Mouse (Mus musculus): ENCODE results near the gene Tbx1. TPM values are rescaled to one million over a fixed set of nuclear protein-coding genes. Genes with fewer than 3 reads are reported as not detected.

The Tbx1 gene
- 0.46 TPM for polyA plus RNA-seq (2014; fragmentation: Illumina TruSeq; extraction: RNeasy Lipid Tissue Mini Kit (QIAGEN cat#74804))

GRCm38 (mm10) chr16:18589804-18590790 lies at the start of gene Tbx1:
TSS of gene Tbx1 (minus strand) at chr16:18590671.

GRCm38 (mm10) chr16:18629390-18630231 lies 39.1 kb upstream of the Tbx1 start, which contains the start of gene Sept5:
TSS of gene Sept5 (minus strand) at chr16:18629954.

GRCm38 (mm10) chr16:18626376-18626878 lies 36.0 kb upstream of the Tbx1 start, which contains the start of gene Gm49601:
TSS of gene Gm49601 (minus strand) at chr16:18626427.

GRCm38 (mm10) chr16:18622019-18622418 lies 31.5 kb upstream of the Tbx1 start, which contains the start of gene Gp1bb:
TSS of gene Gp1bb (minus strand) at chr16:18622403.

Other genes starting within 250 kb of the Tbx1 start
- gene Tango2, start 242.6 kb downstream of the Tbx1 start, polyA plus RNA-seq (2014; fragmentation: Illumina TruSeq; extraction: RNeasy Lipid Tissue Mini Kit (QIAGEN cat#74804)): 1.9 TPM
- 0.11 TPM for gene Arvcf, start 242.5 kb downstream of the Tbx1 start, polyA plus RNA-seq (2014; fragmentation: Illumina TruSeq; extraction: RNeasy Lipid Tissue Mini Kit (QIAGEN cat#74804))
- 1.6 TPM for gene Txnrd2, start 164.3 kb downstream of the Tbx1 start, polyA plus RNA-seq (2014; fragmentation: Illumina TruSeq; extraction: RNeasy Lipid Tissue Mini Kit (QIAGEN cat#74804))
- gene Comt, start 163.8 kb downstream of the Tbx1 start, polyA plus RNA-seq (2014; fragmentation: Illumina TruSeq; extraction: RNeasy Lipid Tissue Mini Kit (QIAGEN cat#74804)): 4.8 TPM
- gene Gnb1l, start 92.0 kb downstream of the Tbx1 start, polyA plus RNA-seq (2014; fragmentation: Illumina TruSeq; extraction: RNeasy Lipid Tissue Mini Kit (QIAGEN cat#74804)): 1.1 TPM
- gene Rtl10, start 91.8 kb downstream of the Tbx1 start, polyA plus RNA-seq (2014; fragmentation: Illumina TruSeq; extraction: RNeasy Lipid Tissue Mini Kit (QIAGEN cat#74804)): not detected
- gene Gp1bb, start 31.7 kb upstream of the Tbx1 start, polyA plus RNA-seq (2014; fragmentation: Illumina TruSeq; extraction: RNeasy Lipid Tissue Mini Kit (QIAGEN cat#74804)): not detected
- 0.83 TPM for gene Gm49601, start 35.8 kb upstream of the Tbx1 start, polyA plus RNA-seq (2014; fragmentation: Illumina TruSeq; extraction: RNeasy Lipid Tissue Mini Kit (QIAGEN cat#74804))
- gene Sept5, start 39.3 kb upstream of the Tbx1 start, polyA plus RNA-seq (2014; fragmentation: Illumina TruSeq; extraction: RNeasy Lipid Tissue Mini Kit (QIAGEN cat#74804)): not detected
- gene Cldn5, start 186.2 kb upstream of the Tbx1 start, polyA plus RNA-seq (2014; fragmentation: Illumina TruSeq; extraction: RNeasy Lipid Tissue Mini Kit (QIAGEN cat#74804)): not detected
- 67.2 TPM for gene Ufd1, start 221.1 kb upstream of the Tbx1 start, polyA plus RNA-seq (2014; fragmentation: Illumina TruSeq; extraction: RNeasy Lipid Tissue Mini Kit (QIAGEN cat#74804))
- gene Cdc45, start 221.3 kb upstream of the Tbx1 start, polyA plus RNA-seq (2014; fragmentation: Illumina TruSeq; extraction: RNeasy Lipid Tissue Mini Kit (QIAGEN cat#74804)): 4.6 TPM
- gene 2510002D24Rik, start 245.9 kb upstream of the Tbx1 start, polyA plus RNA-seq (2014; fragmentation: Illumina TruSeq; extraction: RNeasy Lipid Tissue Mini Kit (QIAGEN cat#74804)): 2.1 TPM
- gene Gm28539, start 245.9 kb upstream of the Tbx1 start, polyA plus RNA-seq (2014; fragmentation: Illumina TruSeq; extraction: RNeasy Lipid Tissue Mini Kit (QIAGEN cat#74804)): not detected